Mouse (Mus musculus) right cerebral cortex, adult 2 months (tissue): Measurements from ENCODE around the gene Trim43b.
A peak's percentile ranks its signal among the peaks of the same experiment; 100 is the strongest.
"Not testable (repeated sequence)": the region's sequence is repeated elsewhere in the genome, so short reads cannot be mapped to it uniquely, and the experiment has no call there.

Source experiments
- DNase-seq, 2 experiments: peaks; one replicate each; pipeline ENCODE4 v3.0.0; 2021 to 2022; ENCODE audit warnings: low spot score in 2 of 2

Gene Trim43b

DNA sequence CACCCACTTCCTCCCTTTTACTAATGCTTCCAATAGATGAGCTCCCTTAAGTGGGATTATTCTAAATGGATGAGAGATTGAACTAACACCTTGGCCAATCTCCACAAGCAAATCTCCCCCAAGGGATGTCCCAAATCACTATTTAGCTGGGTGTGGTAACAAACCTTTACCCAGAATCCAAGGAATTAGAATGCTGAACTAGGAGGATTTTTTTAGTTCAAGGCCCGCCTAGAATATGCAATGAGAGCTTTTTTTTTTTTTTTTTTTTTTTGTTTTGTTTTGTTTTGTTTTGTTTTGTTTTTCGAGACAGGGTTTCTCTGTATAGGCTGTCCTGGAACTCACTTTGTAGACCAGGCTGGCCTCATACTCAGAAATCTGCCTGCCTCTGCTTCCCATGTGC, at the start of gene Trim43b:
Gene Trim43b, minus strand, starts transcription at position 101 of the 400 bp plus-strand sequence.
- not testable (repeated sequence) for DNase-seq

GRCm38 (mm10) chr9:89104576-89104975, 11.9 kb upstream of the Trim43b start:
- not testable (repeated sequence) for DNase-seq

GRCm38 (mm10) chr9:89086746-89087145, 5.9 kb downstream of the Trim43b start:
- DNase-seq, result not testable (repeated sequence)

- not testable (repeated sequence) for DNase-seq
Observed at GRCm38 (mm10) chr9:89079637-89080036, 13.0 kb downstream of the Trim43b start.

DNA sequence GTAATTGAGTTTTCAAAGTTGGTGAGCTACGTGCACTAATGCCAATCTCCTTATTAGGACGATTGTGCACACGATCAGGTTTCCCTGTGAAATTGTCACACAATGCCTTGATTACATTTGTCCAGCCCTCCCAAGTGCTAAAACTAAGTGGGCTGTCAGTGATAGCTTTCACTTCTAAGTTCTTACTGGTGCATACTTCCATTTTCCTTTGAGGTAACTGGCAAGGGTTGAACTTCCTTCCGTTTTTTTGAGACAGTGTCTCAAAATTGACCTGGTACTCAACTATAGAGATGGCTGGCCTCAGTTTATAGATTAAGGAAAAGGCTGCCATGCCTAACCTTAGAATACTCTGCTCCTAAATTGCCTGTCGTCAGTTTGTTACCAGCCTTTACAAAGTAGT, 16.1 kb downstream of the Trim43b start:
- not testable (repeated sequence) for DNase-seq

- not testable (repeated sequence) for DNase-seq
Observed at GRCm38 (mm10) chr9:89067143-89067501, 25.5 kb downstream of the Trim43b start.

- peak; percentile 68 to 74 for DNase-seq
Observed at GRCm38 (mm10) chr9:89066378-89067142, 26.1 kb downstream of the Trim43b start.
